Mouse (Mus musculus) forebrain, embryonic 12.5 days (tissue): ENCODE data around the gene 1700069L16Rik. TPM values are rescaled to one million over a fixed set of nuclear protein-coding genes. Genes with fewer than 3 reads are reported as not detected.

Experiments used
- ATAC-seq: fragments of 200-750 bp; cut with Nextera tagmentation; 2 replicates; pipeline ENCODE4 v1.8.0; 2017; ENCODE audit warnings: moderate TSS enrichment; ENCODE audit not compliant: low FRiP score
- H3K27ac ChIP-seq: fragments of 300-500 bp; sonication (generic); 2 replicates; pipeline ENCODE4 v1.5.1; 2016; ENCODE audit warnings: mild to moderate bottlenecking
- H3K27me3 ChIP-seq: fragments of 300-500 bp; sonication (generic); 2 replicates; pipeline ENCODE4 v1.6.1; 2016; ENCODE audit warnings: mild to moderate bottlenecking
- H3K36me3 ChIP-seq: fragments of 300-500 bp; sonication (generic); replicated peaks from 2 replicates; pipeline ENCODE4 v1.6.1; 2016; ENCODE audit warnings: mild to moderate bottlenecking
- H3K4me1 ChIP-seq: fragments of 300-500 bp; sonication (generic); 2 replicates; pipeline ENCODE4 v1.6.1; 2016
- H3K4me2 ChIP-seq: fragments of 300-500 bp; sonication (generic); 2 replicates; pipeline ENCODE4 v1.6.1; 2016; ENCODE audit warnings: mild to moderate bottlenecking, moderate library complexity
- H3K4me3 ChIP-seq: fragments of 300-500 bp; sonication (generic); replicated peaks from 2 replicates; pipeline ENCODE4 v1.5.1; 2016; ENCODE audit warnings: mild to moderate bottlenecking
- H3K9ac ChIP-seq: fragments of 300-500 bp; sonication (generic); 2 replicates; pipeline ENCODE4 v1.6.1; 2016; ENCODE audit warnings: mild to moderate bottlenecking
- H3K9me3 ChIP-seq: fragments of 300-500 bp; sonication (generic); 2 replicates; pipeline ENCODE4 v1.6.1; 2016
- WGBS: fragments of 180-500 bp; shearing (Covaris S2); methylation state at CpG from one replicate; pipeline ENCODE4 v1.1.7; 2016; 5-methylcytosine and 5-hydroxymethylcytosine counted together
- polyA plus RNA-seq: library from polyadenylated mRNA; unstranded; fragments of >200 nt; fragmentation: Nextera tagmentation; extraction: Ambion mirVana; gene quantifications from 2 replicates; pipeline ENCODE4 v1.2.1, GENCODE M21; 2016

1700069L16Rik gene
- polyA plus RNA-seq, 1 experiment from 2014 or later = not detected

DNA sequence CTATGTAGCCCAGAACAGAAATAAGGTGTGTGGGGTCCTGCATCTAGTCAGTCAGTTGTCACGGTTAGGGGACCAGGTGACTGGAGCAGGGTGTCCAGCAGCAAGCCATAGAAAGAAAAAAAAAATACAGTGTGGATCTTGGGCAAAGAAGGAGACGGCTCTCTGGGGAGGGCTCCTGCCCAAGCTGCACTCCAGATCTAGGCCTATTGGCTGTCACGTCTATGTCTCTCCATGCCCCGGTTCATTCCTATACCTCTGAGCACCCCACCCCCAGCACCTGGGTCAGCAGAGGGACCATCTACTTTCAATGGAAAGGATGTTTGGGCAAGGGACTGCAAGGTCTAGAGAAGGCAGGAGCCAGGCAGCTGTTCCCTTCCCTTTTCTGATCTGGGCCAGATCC, 45.1 kb downstream of the 1700069L16Rik start:
- no peak overlapping the region for H3K9ac ChIP-seq
- H3K4me2 ChIP-seq = no peak overlapping the region
- no peaks in the 10 kb centered on the region for H3K9me3 ChIP-seq
- H3K4me3 ChIP-seq = no peak overlapping the region
- no peaks in the 10 kb centered on the region for H3K27me3 ChIP-seq
- no peak overlapping the region for H3K27ac ChIP-seq
- peaks cover 6% of the 10 kb centered on the region; the same call in 1 of the 2 replicates for H3K4me1 ChIP-seq
- ATAC-seq = no peak
- no peaks in the 10 kb centered on the region for H3K36me3 ChIP-seq
- 95% methylated on average over 4 of the region's 4 CpGs for WGBS

DNA sequence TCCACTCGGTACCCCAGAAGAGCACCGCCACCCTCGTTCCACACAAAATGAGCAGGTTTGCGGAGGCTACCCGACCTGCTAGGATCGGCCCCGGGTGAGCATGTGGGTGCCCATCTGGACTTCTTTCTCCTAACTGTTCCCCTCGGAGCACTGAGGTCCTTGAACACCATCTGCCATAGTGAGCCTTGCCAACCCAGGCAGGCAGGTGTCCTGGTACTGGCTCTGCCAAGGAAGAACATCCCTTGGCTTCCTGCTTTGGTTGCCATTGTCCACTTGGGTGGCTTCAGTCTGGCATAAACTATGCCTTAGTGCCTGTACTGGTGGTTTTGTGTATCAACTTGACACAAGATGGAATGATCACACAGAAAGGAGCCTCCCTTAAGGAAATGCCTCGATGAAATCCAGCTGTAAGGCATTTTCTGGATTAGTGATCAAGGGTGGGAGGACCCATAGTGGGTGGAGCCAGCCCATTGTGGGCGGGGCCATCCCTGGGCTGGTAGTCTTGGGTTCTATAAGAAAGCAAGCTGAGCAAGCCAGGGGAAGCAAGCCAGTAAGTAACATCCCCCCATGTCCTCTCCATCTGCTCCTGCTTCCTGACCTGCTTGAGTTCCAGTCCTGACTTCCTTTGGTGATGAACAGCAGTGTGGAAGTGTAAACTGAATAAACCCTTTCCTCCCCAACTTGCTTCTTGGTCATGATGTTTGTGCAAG, 45.7 kb downstream of the 1700069L16Rik start:
- Histone ChIP-seq H3K4me1 (peaks cover 3% of the 10 kb centered on the region; the same call in 1 of the 2 replicates), H3K36me3 (no peaks in the 10 kb centered on the region), H3K9ac (no peak overlapping the region), H3K9me3 (no peaks in the 10 kb centered on the region), H3K4me3 (no peak overlapping the region), H3K27me3 (no peaks in the 10 kb centered on the region), H3K4me2 (no peak overlapping the region), H3K27ac (no peak overlapping the region)
- ATAC-seq = no peak
- 80% methylated on average over 10 of the region's 10 CpGs for WGBS

DNA sequence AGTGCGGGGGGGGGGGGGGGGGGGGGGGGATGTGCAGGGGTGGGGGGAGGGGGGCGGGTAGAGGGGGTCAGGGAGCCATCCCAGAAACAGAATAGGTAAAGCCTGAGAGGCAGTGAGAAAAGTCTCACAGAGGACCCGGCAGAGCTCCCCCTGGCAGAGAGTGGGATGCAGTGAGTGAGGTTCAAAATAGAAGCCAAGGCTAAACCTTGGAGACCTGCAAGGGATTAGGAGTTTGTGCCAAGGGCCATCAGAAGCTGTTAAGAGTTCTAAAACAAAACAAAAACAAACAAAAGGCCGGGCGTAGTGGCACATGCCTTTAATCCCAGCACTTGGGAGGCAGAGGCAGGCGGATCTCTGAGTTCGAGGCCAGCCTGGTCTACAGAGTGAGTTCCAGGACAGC, 47.0 kb downstream of the 1700069L16Rik start:
- Histone ChIP-seq H3K27ac (no peak overlapping the region), H3K9ac (no peak overlapping the region), H3K36me3 (no peaks in the 10 kb centered on the region), H3K4me1 (no peaks in the 10 kb centered on the region), H3K9me3 (no peaks in the 10 kb centered on the region), H3K4me2 (no peak overlapping the region), H3K27me3 (no peaks in the 10 kb centered on the region), H3K4me3 (no peak overlapping the region)
- ATAC-seq = no peak
- 91% methylated on average over 5 of the region's 7 CpGs for WGBS

DNA sequence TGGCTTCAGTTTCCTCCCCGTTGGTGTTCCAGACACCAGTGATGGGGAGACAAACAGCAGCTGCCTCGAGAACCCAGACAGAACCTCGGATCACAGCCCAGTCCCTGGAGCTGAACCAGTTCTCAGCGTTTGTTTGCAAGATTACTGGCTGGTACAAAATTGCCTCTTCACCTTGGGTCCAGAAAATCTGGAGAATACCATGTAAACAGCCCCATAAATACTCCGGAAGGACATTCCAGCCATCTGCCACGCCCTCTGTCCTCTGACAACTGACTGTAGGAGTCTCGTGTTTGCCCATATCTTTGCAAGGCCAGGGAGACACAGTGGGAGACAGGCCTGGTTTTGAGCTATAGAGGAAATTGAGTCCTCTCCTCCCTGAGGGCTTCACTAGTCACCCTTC, 49.7 kb downstream of the 1700069L16Rik start:
- H3K9me3 ChIP-seq = no peaks in the 10 kb centered on the region
- no peaks in the 10 kb centered on the region for H3K36me3 ChIP-seq
- no peaks in the 10 kb centered on the region for H3K4me1 ChIP-seq
- WGBS = 83% methylated on average over 7 of the region's 7 CpGs
- H3K9ac ChIP-seq = no peak overlapping the region
- H3K4me2 ChIP-seq = no peak overlapping the region
- H3K27ac ChIP-seq = no peak overlapping the region
- ATAC-seq = no peak
- no peak overlapping the region for H3K4me3 ChIP-seq
- H3K27me3 ChIP-seq = no peaks in the 10 kb centered on the region

DNA sequence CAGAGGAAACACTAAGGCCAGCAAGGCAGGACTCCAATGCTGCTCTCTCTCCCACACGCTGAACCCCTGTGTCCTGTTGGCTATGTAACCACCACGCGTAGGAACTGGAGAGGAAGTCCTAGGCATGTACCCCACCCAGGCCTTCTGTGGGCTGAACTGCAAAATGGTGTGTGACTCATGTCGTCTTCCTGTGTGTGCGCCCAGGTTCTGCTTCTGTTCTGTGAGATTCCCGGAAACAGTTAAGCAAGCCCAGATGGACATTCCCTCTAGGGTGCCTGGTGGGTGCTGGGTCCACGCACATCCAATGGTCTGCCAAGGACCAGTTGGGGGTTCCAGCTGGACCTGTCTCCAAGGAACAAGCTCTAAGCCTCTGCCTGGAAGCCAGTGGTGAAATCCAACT, 52.1 kb downstream of the 1700069L16Rik start:
- no peak overlapping the region for H3K9ac ChIP-seq
- H3K4me3 ChIP-seq = no peak overlapping the region
- H3K4me2 ChIP-seq = no peak overlapping the region
- H3K27ac ChIP-seq = no peak overlapping the region
- no peaks in the 10 kb centered on the region for H3K9me3 ChIP-seq
- ATAC-seq = no peak
- WGBS = 90% methylated on average over 7 of the region's 7 CpGs
- no peaks in the 10 kb centered on the region for H3K4me1 ChIP-seq
- no peaks in the 10 kb centered on the region for H3K27me3 ChIP-seq
- H3K36me3 ChIP-seq = no peaks in the 10 kb centered on the region

DNA sequence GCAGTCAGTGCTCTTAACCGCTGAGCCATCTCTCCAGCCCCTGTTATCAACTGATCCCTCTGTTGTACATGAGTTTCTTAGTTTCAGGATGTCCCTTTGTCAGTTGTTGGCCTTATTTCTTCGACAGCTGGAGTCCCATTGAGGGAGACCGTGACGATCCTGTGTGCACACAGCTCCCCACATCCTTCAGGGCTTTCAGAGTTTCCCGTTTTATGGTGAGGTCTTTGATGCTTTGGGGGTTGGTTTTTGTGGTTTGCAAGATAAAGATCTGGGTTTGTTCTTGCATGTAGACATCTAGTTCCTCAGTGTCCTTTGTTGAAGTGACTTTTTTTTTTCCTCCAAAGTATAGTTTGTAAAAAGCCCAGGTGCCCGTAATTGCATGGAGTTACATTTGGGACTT, 54.0 kb downstream of the 1700069L16Rik start:
- no peaks in the 10 kb centered on the region for H3K27me3 ChIP-seq
- no peak overlapping the region for H3K4me2 ChIP-seq
- H3K9me3 ChIP-seq = no peaks in the 10 kb centered on the region
- no peak overlapping the region for H3K9ac ChIP-seq
- H3K4me1 ChIP-seq = no peaks in the 10 kb centered on the region
- 83% methylated on average over 6 of the region's 6 CpGs for WGBS
- no peak overlapping the region for H3K27ac ChIP-seq
- no peak overlapping the region for H3K4me3 ChIP-seq
- no peak for ATAC-seq
- no peaks in the 10 kb centered on the region for H3K36me3 ChIP-seq

DNA sequence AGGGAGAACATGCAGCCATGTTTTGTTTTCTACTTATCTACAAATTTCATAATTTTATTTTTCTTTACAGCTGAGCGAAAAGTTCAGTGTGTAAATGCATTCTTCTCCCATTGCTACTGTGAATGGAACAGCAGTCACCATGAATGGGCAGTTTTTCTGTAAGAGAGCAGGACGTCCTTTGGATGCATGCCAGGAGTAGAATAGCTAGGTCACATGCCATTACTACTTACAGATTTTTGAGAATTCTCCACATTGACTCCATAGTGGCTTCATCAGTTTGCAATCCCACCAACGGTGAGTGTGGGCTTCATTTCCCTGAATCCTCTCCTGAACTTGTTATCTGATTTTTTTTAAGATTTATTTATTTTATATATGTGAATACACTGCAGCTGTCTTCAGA, 54.5 kb downstream of the 1700069L16Rik start:
- H3K27me3 ChIP-seq = no peaks in the 10 kb centered on the region
- no peak overlapping the region for H3K4me3 ChIP-seq
- H3K4me1 ChIP-seq = no peaks in the 10 kb centered on the region
- no peaks in the 10 kb centered on the region for H3K36me3 ChIP-seq
- no peak overlapping the region for H3K9ac ChIP-seq
- no peak overlapping the region for H3K27ac ChIP-seq
- 73% methylated on average over 3 of the region's 3 CpGs for WGBS
- no peak overlapping the region for H3K4me2 ChIP-seq
- ATAC-seq = no peak
- no peaks in the 10 kb centered on the region for H3K9me3 ChIP-seq

DNA sequence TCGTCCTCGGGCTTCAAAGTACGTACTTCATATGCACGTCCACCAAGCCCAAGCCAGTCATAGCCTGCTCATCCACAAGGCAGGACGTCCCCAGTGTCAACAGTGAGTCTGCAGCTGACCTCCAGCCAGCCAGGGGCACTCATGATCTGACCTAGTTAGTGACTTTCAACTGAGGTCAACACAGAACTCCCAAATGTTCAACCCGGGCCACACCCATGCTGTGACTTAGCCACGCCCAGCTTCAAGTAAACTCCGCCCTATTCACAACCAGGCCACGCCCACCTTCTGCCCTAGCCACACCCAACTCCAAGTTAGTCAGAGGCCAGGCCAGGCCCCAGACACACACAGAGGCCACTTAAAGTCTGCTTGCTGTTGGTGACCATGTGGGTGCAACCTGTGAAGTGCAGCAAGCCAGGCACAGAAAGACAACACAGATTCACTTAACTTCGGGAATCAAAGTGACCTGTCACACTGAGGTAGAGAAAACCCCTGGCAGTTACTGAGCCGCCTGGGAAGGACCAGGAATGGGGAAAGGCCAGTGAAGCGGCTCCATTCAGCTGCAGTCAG, 59.9 kb downstream of the 1700069L16Rik start:
- no peak overlapping the region for H3K9ac ChIP-seq
- ATAC-seq = no peak
- WGBS = 81% methylated on average over 12 of the region's 12 CpGs
- H3K4me1 ChIP-seq = no peaks in the 10 kb centered on the region
- H3K27me3 ChIP-seq = no peaks in the 10 kb centered on the region
- no peak overlapping the region for H3K4me2 ChIP-seq
- no peak overlapping the region for H3K4me3 ChIP-seq
- H3K27ac ChIP-seq = no peak overlapping the region
- H3K36me3 ChIP-seq = no peaks in the 10 kb centered on the region
- H3K9me3 ChIP-seq = peaks cover 3% of the 10 kb centered on the region; the same call in 1 of the 2 replicates

DNA sequence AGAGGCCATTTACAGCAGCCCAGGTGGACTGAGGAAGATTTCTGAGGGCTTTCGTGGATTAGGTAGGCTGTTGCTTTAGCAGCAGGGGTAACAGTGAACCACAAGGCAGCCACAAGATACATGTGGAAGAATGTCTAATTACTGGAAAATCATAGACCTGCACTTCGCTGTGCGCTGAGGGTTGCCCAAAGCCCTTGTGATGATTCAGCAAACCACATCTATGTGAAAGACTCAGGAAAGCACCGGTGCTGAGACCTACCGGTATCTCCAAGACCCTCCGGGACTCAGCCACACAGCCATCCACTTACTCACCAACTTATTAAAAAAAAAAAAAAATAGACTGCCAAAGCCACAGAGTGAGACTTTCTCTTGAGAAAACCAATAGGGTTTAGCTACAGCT, 60.4 kb downstream of the 1700069L16Rik start:
- no peaks in the 10 kb centered on the region for H3K4me1 ChIP-seq
- H3K9me3 ChIP-seq = peaks cover 3% of the 10 kb centered on the region; the same call in 1 of the 2 replicates
- no peak overlapping the region for H3K9ac ChIP-seq
- no peaks in the 10 kb centered on the region for H3K36me3 ChIP-seq
- WGBS = 94% methylated on average over 6 of the region's 6 CpGs
- H3K27ac ChIP-seq = no peak overlapping the region
- no peak for ATAC-seq
- H3K4me2 ChIP-seq = no peak overlapping the region
- H3K27me3 ChIP-seq = no peaks in the 10 kb centered on the region
- H3K4me3 ChIP-seq = no peak overlapping the region

DNA sequence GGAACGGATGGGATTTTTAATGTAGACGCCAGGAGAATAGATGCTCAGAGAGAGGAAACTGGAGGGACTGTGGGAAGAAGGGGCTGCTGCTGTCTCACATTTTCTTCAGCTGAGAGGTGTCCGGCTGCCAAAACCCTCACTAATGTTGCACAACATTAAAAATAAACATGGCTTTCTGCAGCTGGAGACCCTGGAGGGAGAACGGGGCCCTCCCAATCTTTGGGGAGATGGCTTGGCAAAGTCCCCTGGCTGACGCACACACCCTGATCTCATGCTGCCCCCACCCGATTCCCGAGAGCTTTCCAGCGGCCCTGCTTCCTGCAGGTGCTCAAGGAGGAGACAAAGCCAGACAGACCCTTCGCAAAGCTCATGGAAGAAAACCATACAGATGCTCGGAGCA, 63.7 kb downstream of the 1700069L16Rik start:
- WGBS = 85% methylated on average over 10 of the region's 10 CpGs
- no peak overlapping the region for H3K9ac ChIP-seq
- no peak for ATAC-seq
- H3K27me3 ChIP-seq = no peaks in the 10 kb centered on the region
- no peak overlapping the region for H3K4me2 ChIP-seq
- no peak overlapping the region for H3K27ac ChIP-seq
- H3K36me3 ChIP-seq = no peaks in the 10 kb centered on the region
- H3K9me3 ChIP-seq = peaks cover 3% of the 10 kb centered on the region; the same call in 1 of the 2 replicates
- no peaks in the 10 kb centered on the region for H3K4me1 ChIP-seq
- H3K4me3 ChIP-seq = no peak overlapping the region

DNA sequence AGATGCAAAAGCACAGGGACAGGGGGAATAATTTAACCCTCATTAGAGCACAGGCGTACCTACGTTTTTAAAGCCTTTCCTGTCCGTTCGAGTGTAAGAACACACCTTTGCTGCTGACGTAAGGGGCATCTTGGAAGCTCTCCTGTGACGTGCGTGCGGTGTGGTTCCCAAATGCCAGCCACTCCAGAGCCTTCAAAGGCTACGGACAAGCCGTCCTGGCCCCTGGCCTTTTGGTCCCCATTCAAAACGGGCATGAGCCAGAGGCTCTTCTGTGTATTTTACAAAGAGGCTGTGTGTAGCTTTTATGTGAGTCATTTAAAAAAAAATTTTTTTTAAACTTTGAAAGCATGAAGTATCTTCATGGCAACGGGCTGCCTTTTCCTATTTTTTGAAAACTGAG, 69.8 kb downstream of the 1700069L16Rik start:
- no peaks in the 10 kb centered on the region for H3K36me3 ChIP-seq
- H3K4me2 ChIP-seq = no peak overlapping the region
- no peak overlapping the region for H3K27ac ChIP-seq
- H3K9me3 ChIP-seq = no peaks in the 10 kb centered on the region
- H3K27me3 ChIP-seq = peaks cover 15% of the 10 kb centered on the region
- H3K4me1 ChIP-seq = peaks cover 10% of the 10 kb centered on the region
- no peak overlapping the region for H3K9ac ChIP-seq
- no peak for ATAC-seq
- H3K4me3 ChIP-seq = no peak overlapping the region
- WGBS = 84% methylated on average over 12 of the region's 12 CpGs

DNA sequence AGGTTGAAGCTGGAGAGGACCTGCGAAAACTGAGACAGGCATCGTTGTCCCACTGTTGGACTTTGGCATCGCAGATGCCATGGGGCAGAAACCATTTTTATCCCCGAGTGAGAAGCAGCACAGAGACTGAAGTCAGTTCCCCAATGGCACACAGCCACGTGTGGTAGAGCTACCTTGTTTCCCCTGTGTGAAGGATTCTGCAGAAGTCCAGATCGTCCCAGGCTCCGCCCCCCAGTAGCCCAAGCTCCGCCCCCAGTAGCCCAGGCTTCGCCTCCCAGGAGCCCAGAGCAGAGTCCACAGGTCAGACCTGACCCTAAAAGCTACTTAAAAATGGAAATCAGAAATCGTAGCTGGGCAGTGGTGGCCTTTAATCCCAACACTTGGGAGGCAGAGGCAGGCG, 70.4 kb downstream of the 1700069L16Rik start:
- Histone ChIP-seq H3K27me3 (peaks cover 21% of the 10 kb centered on the region), H3K4me2 (no peak overlapping the region), H3K4me3 (no peak overlapping the region), H3K36me3 (no peaks in the 10 kb centered on the region), H3K27ac (no peak overlapping the region), H3K9me3 (no peaks in the 10 kb centered on the region), H3K9ac (no peak overlapping the region), H3K4me1 (peaks cover 11% of the 10 kb centered on the region)
- WGBS = 80% methylated on average over 11 of the region's 11 CpGs
- ATAC-seq = no peak

DNA sequence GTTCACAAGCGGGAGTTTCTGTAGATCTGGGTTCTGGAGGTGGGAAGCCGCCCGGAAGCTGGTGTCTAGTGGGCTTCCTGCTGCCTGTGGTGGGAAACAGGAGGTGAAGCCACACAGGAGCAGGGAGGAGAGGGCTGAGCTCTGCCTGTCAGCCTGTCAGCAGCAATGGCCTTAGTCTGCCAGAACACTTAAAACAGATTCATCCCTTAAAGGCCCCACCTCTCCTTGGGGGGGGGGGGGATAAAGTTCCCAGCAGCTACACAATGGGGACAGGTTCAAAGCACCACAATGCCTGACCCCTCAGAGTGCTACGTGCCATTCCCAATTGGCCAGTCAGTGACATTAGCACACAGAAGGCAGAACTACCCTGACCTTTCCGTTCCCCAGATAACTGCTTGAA, 72.4 kb downstream of the 1700069L16Rik start:
- no peak overlapping the region for H3K9ac ChIP-seq
- no peak overlapping the region for H3K4me3 ChIP-seq
- H3K36me3 ChIP-seq = no peaks in the 10 kb centered on the region
- 40% methylated on average over 5 of the region's 5 CpGs for WGBS
- no peak overlapping the region for H3K4me2 ChIP-seq
- no peak for ATAC-seq
- peaks cover 28% of the 10 kb centered on the region for H3K27me3 ChIP-seq
- peaks cover 11% of the 10 kb centered on the region for H3K4me1 ChIP-seq
- H3K27ac ChIP-seq = no peak overlapping the region
- no peaks in the 10 kb centered on the region for H3K9me3 ChIP-seq
